Mouse (Mus musculus): Measurements from ENCODE around the gene Lrrc29. TPM values are rescaled to one million over a fixed set of nuclear protein-coding genes. Genes with fewer than 3 reads are reported as not detected.

Lrrc29 gene
- total RNA-seq, 2 experiments from 2014 or later, result 4.0 to 5.0 TPM

- intact Hi-C loops (cut with DNase I), result no loop called here
- no peak for DNase-seq
These were observed 13.1 kb downstream of the Lrrc29 start for GRCm38 (mm10) chr8:105312891-105313481.

- DNase-seq, result no peak
- intact Hi-C loops (cut with DNase I), result no loop called here
These were observed 14.4 kb downstream of the Lrrc29 start for GRCm38 (mm10) chr8:105311718-105312117.

GRCm38 (mm10) chr8:105310118-105310517 is 16.0 kb downstream of the Lrrc29 start:
- intact Hi-C loops (cut with DNase I), result no loop called here
- DNase-seq, result no peak

- DNase-seq, result peak; percentile 66
These were observed 16.8 kb downstream of the Lrrc29 start for GRCm38 (mm10) chr8:105309142-105309847.

GRCm38 (mm10) chr8:105308428-105308827 is 17.6 kb downstream of the Lrrc29 start:
- DNase-seq, result no peak
- intact Hi-C loops (cut with DNase I), result no loop called here

More at GRCm38 (mm10) chr8:105309142-105309847, 16.8 kb downstream of the Lrrc29 start:
- intact Hi-C loops (cut with DNase I), result no loop called here

- intact Hi-C loops (cut with DNase I), result no loop called here
- DNase-seq, result no peak
These were observed 18.4 kb downstream of the Lrrc29 start for GRCm38 (mm10) chr8:105307670-105308069.

GRCm38 (mm10) chr8:105306146-105306691 is 19.9 kb downstream of the Lrrc29 start:
- DNase-seq, result no peak
- intact Hi-C loops (cut with DNase I), result no loop called here

GRCm38 (mm10) chr8:105305211-105306145 is 20.6 kb downstream of the Lrrc29 start, which contains the start of gene Elmo3:
Elmo3 (plus strand) TSS chr8:105305601.
- intact Hi-C loops (cut with DNase I), result no loop called here
- DNase-seq, result peak; percentile 65

- DNase-seq, result no peak
- intact Hi-C loops (cut with DNase I), result no loop called here
These were observed 21.5 kb downstream of the Lrrc29 start for GRCm38 (mm10) chr8:105304325-105305210.

- DNase-seq, result no peak
- intact Hi-C loops (cut with DNase I), result no loop called here
These were observed 22.2 kb downstream of the Lrrc29 start for GRCm38 (mm10) chr8:105303874-105304273.

GRCm38 (mm10) chr8:105303396-105303795 is 22.7 kb downstream of the Lrrc29 start:
- no peak for DNase-seq
- intact Hi-C loops (cut with DNase I), result no loop called here

GRCm38 (mm10) chr8:105299962-105300361 is 26.1 kb downstream of the Lrrc29 start:
- intact Hi-C loops (cut with DNase I), result no loop called here

GRCm38 (mm10) chr8:105298351-105299252 is 27.5 kb downstream of the Lrrc29 start:
- intact Hi-C loops (cut with DNase I), result no loop called here
- DNase-seq, result no peak

More at GRCm38 (mm10) chr8:105299962-105300361, 26.1 kb downstream of the Lrrc29 start:
- DNase-seq, result no peak

GRCm38 (mm10) chr8:105297511-105298192 is 28.4 kb downstream of the Lrrc29 start, which contains the start of gene E2f4:
E2f4 (plus strand) TSS chr8:105297663.
- peak; percentile 91 for DNase-seq
- intact Hi-C loops (cut with DNase I), result no loop called here

GRCm38 (mm10) chr8:105295895-105296573 is 30.0 kb downstream of the Lrrc29 start, which contains the start of gene Exoc3l:
Exoc3l (minus strand) TSS chr8:105296101.
- no peak for DNase-seq
- intact Hi-C loops (cut with DNase I), result no loop called here

GRCm38 (mm10) chr8:105295256-105295655 is 30.8 kb downstream of the Lrrc29 start:
- DNase-seq, result no peak
- intact Hi-C loops (cut with DNase I), result no loop called here

- DNase-seq, result no peak
- intact Hi-C loops (cut with DNase I), result no loop called here
These were observed 31.3 kb downstream of the Lrrc29 start for GRCm38 (mm10) chr8:105294776-105295175.

Data from left cerebral cortex, postnatal 4 days (tissue).